Mouse (Mus musculus) activated CD4-positive, CD25-positive, alpha-beta regulatory T cell (primary cell): ENCODE results near the gene Gm10696. TPM values are rescaled to one million over a fixed set of nuclear protein-coding genes. Genes with fewer than 3 reads are reported as not detected.

Experiments used
- polyA plus RNA-seq, 2 experiments: library from polyadenylated mRNA; unstranded; fragments of 100-300 nt; shearing (Covaris generic); gene quantifications; one replicate each; pipeline ENCODE4 v1.2.1; 2017

Gene Gm10696
- not detected for polyA plus RNA-seq

DNA sequence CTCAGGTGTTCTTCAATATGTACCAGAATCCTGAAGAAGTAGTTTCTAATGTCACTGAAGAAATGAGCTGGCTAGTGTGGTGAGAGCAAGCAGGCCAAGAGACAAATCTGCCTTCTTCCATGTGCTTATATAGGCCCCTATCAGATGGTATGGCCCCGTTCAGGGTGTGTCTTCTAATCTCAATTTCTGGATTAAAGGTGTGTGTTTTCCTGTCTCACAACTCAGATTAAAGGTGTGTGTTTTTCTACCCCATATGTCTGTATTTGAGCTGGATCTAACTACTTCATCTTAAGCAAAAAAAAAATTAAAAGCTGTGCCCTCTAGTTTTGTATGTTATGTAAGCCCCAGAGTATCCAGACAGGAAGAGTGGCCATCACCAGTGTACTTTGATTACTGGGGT lies at the start of gene Gm10696:
Gm10696 (minus strand) TSS at position 101 of the 400 bp plus-strand sequence.

GRCm38 (mm10) chr3:94196414-94196813 lies 18.4 kb upstream of the Gm10696 start, which contains the start of gene Gm5286:
Gene Gm5286, plus strand, starts transcription at chr3:94196714.

Other genes starting within 250 kb of the Gm10696 start
- gene Gm9117, start 234.7 kb downstream of the Gm10696 start, polyA plus RNA-seq, result under 1 TPM in 1 of 2 experiments, not detected in 1; 0.21 TPM
- under 1 TPM in 1 of 2 experiments, not detected in 1; 0.31 TPM for gene Tdpoz5, start 216.9 kb downstream of the Gm10696 start, polyA plus RNA-seq
- gene Gm9125, start 123.3 kb downstream of the Gm10696 start, polyA plus RNA-seq, result not detected
- under 1 TPM in 1 of 2 experiments, not detected in 1; 0.31 TPM for gene Gm10697, start 105.5 kb downstream of the Gm10696 start, polyA plus RNA-seq
- gene Gm5286, start 18.5 kb upstream of the Gm10696 start, polyA plus RNA-seq, result not detected
- not detected for gene Gm4778, start 85.8 kb upstream of the Gm10696 start, polyA plus RNA-seq
- gene Them4, start 131.9 kb upstream of the Gm10696 start, polyA plus RNA-seq, result 1 to 10 TPM; 4.2 to 6.5 TPM
- not detected for gene Them5, start 163.9 kb upstream of the Gm10696 start, polyA plus RNA-seq
- under 1 TPM in 1 of 2 experiments, not detected in 1; 0.24 TPM for gene C2cd4d, start 184.2 kb upstream of the Gm10696 start, polyA plus RNA-seq
- gene Rorc, start 194.6 kb upstream of the Gm10696 start, polyA plus RNA-seq, result 1 to 10 TPM in 1 of 2 experiments, under 1 TPM in 1; 0.82 to 2.3 TPM
- under 1 TPM in 1 of 2 experiments, not detected in 1; 0.12 TPM for gene Lingo4, start 220.3 kb upstream of the Gm10696 start, polyA plus RNA-seq
- gene Tdrkh, start 235.1 kb upstream of the Gm10696 start, polyA plus RNA-seq, result 1 to 10 TPM; 3.8 to 4.7 TPM